Mouse (Mus musculus) MEL (cell line): Measurements from ENCODE around the gene Lbx1. TPM values are rescaled to one million over a fixed set of nuclear protein-coding genes. Genes with fewer than 3 reads are reported as not detected.

ENCODE experiments used
- DNase-seq: peaks from one replicate; pipeline ENCODE4 v3.0.0; 2011; ENCODE audit warnings: low read depth, low spot score
- H3K27ac ChIP-seq: 2 replicates; pipeline ENCODE4 v1.5.1; 2012; ENCODE audit warnings: low read depth, mild to moderate bottlenecking, control low read depth, low read length, moderate library complexity; ENCODE audit not compliant: control insufficient read depth
- H3K27me3 ChIP-seq, 2 experiments: fragments of 150-350 bp in 1 of 2; sonication (generic) in 1 of 2; 2 replicates each; pipeline ENCODE4 v1.6.1; 2012; ENCODE audit warnings: low read length in 2 of 2, mild to moderate bottlenecking in 2 of 2, improper control_type of control experiment in 1 of 2, moderate library complexity in 1 of 2; ENCODE audit not compliant: insufficient read depth in 2 of 2, control insufficient read depth in 1 of 2
- H3K36me3 ChIP-seq, 2 experiments: 2 replicates each; pipeline ENCODE4 v1.6.1; 2012 to 2014; ENCODE audit warnings: low read length in 2 of 2, improper control_type of control experiment in 1 of 2, inconsistent platforms in 1 of 2, mild to moderate bottlenecking in 1 of 2; ENCODE audit not compliant: insufficient read depth in 2 of 2, control insufficient read depth in 1 of 2
- H3K4me1 ChIP-seq, 2 experiments: fragments of 150-350 bp in 1 of 2; sonication (generic) in 1 of 2; 2 replicates each; pipeline ENCODE4 v1.6.1; 2012; ENCODE audit warnings: low read length in 2 of 2, improper control_type of control experiment in 1 of 2, mild to moderate bottlenecking in 1 of 2; ENCODE audit not compliant: insufficient read depth in 2 of 2, control insufficient read depth in 1 of 2
- H3K4me3 ChIP-seq, 2 experiments: fragments of 150-350 bp in 1 of 2; sonication (generic) in 1 of 2; 2 replicates each; pipeline ENCODE4 v1.5.1; 2012; ENCODE audit warnings: low read depth in 2 of 2, low read length in 2 of 2, mild to moderate bottlenecking in 2 of 2, moderate library complexity in 2 of 2, control low read depth in 1 of 2, improper control_type of control experiment in 1 of 2; ENCODE audit not compliant: control insufficient read depth in 1 of 2, insufficient read depth in 1 of 2
- H3K79me2 ChIP-seq: 2 replicates; pipeline ENCODE4 v1.6.1; 2012; ENCODE audit warnings: mild to moderate bottlenecking, low read length, moderate library complexity; ENCODE audit not compliant: control insufficient read depth, poor library complexity, insufficient read depth
- H3K9ac ChIP-seq: 2 replicates; pipeline ENCODE4 v1.6.1; 2012; ENCODE audit warnings: low read depth, mild to moderate bottlenecking, control low read depth, low read length, moderate library complexity; ENCODE audit not compliant: control insufficient read depth, poor library complexity, severe bottlenecking
- H3K9me3 ChIP-seq: fragments of 150-350 bp; sonication (generic); replicated peaks from 2 replicates; pipeline ENCODE4 v1.6.1; 2012; ENCODE audit warnings: mild to moderate bottlenecking, low read length, improper control_type of control experiment, moderate library complexity; ENCODE audit not compliant: insufficient read depth
- CHD1 ChIP-seq: IDR thresholded peaks from 2 replicates; pipeline ENCODE4 v1.6.1; 2012; ENCODE audit warnings: low read depth, mild to moderate bottlenecking, inconsistent platforms, low read length, improper control_type of control experiment
- E2F4 ChIP-seq: IDR thresholded peaks from 2 replicates; pipeline ENCODE4 v1.6.1; 2011; ENCODE audit warnings: low read depth, low read length, improper control_type of control experiment, borderline replicate concordance
- EP300 ChIP-seq, 2 experiments: IDR thresholded peaks; 2 replicates each; pipeline ENCODE4 v1.6.1; 2011; ENCODE audit warnings: improper control_type of control experiment in 2 of 2, low read length in 2 of 2, low read depth in 1 of 2, mild to moderate bottlenecking in 1 of 2
- GABPA ChIP-seq: IDR thresholded peaks from 2 replicates; pipeline ENCODE4 v1.6.1; 2012; ENCODE audit warnings: low read depth, mild to moderate bottlenecking, inconsistent platforms, low read length, improper control_type of control experiment, moderate library complexity
- HCFC1 ChIP-seq: IDR thresholded peaks from 2 replicates; pipeline ENCODE4 v1.6.1; 2012; ENCODE audit warnings: low read depth, mild to moderate bottlenecking, inconsistent platforms, low read length, improper control_type of control experiment, moderate library complexity
- JUND ChIP-seq: IDR thresholded peaks from 2 replicates; pipeline ENCODE4 v1.6.1; 2011; ENCODE audit warnings: low read depth, mild to moderate bottlenecking, improper control_type of control experiment, low read length
- KAT2A ChIP-seq: conservative IDR thresholded peaks from 2 replicates; pipeline ENCODE4 v1.6.1; 2012; ENCODE audit warnings: low read depth, low read length, improper control_type of control experiment, inconsistent platforms
- MAX ChIP-seq: IDR thresholded peaks from 2 replicates; pipeline ENCODE4 v1.6.1; 2011; ENCODE audit warnings: low read length, improper control_type of control experiment
- MXI1 ChIP-seq: IDR thresholded peaks from 2 replicates; pipeline ENCODE4 v1.6.1; 2011; ENCODE audit warnings: mild to moderate bottlenecking, low read depth, low read length, improper control_type of control experiment
- MYC ChIP-seq: IDR thresholded peaks from 2 replicates; pipeline ENCODE4 v1.6.1; 2011; ENCODE audit warnings: low read depth, mild to moderate bottlenecking, low read length, improper control_type of control experiment, moderate library complexity
- NELFE ChIP-seq: IDR thresholded peaks from 2 replicates; pipeline ENCODE4 v1.6.1; 2011; ENCODE audit warnings: low read depth, low read length, improper control_type of control experiment
- POLR2AphosphoS5 ChIP-seq: IDR thresholded peaks from 2 replicates; pipeline ENCODE4 v1.6.1; 2012; ENCODE audit warnings: low read depth, borderline replicate concordance, mild to moderate bottlenecking, inconsistent platforms, low read length, moderate library complexity, mixed read lengths
- RAD21 ChIP-seq: IDR thresholded peaks from 2 replicates; pipeline ENCODE4 v1.6.1; 2011; ENCODE audit warnings: mild to moderate bottlenecking, low read depth, low read length, improper control_type of control experiment
- RCOR1 ChIP-seq: IDR thresholded peaks from 2 replicates; pipeline ENCODE4 v1.6.1; 2012; ENCODE audit warnings: low read depth, mild to moderate bottlenecking, inconsistent platforms, low read length, improper control_type of control experiment
- SIN3A ChIP-seq: IDR thresholded peaks from 2 replicates; pipeline ENCODE4 v1.6.1; 2012; ENCODE audit warnings: low read length, improper control_type of control experiment, inconsistent platforms
- USF1 ChIP-seq: IDR thresholded peaks from 2 replicates; pipeline ENCODE4 v1.6.1; 2014; ENCODE audit warnings: low read depth, mild to moderate bottlenecking, inconsistent platforms, low read length, improper control_type of control experiment, moderate library complexity
- USF2 ChIP-seq, 2 experiments: IDR thresholded peaks; 2 replicates each; pipeline ENCODE4 v1.6.1; 2011 to 2012; ENCODE audit warnings: improper control_type of control experiment in 2 of 2, low read length in 2 of 2, borderline replicate concordance in 1 of 2, inconsistent platforms in 1 of 2, low read depth in 1 of 2, mild to moderate bottlenecking in 1 of 2; ENCODE audit not compliant: insufficient read depth in 1 of 2
- ZC3H11A ChIP-seq: IDR thresholded peaks from 2 replicates; pipeline ENCODE4 v1.6.1; 2012; ENCODE audit warnings: low read depth, mild to moderate bottlenecking, inconsistent platforms, low read length, improper control_type of control experiment
- ZKSCAN1 ChIP-seq: IDR thresholded peaks from 2 replicates; pipeline ENCODE4 v1.6.1; 2012; ENCODE audit warnings: low read depth, mild to moderate bottlenecking, inconsistent platforms, low read length, improper control_type of control experiment, moderate library complexity
- ZMIZ1 ChIP-seq: IDR thresholded peaks from 2 replicates; pipeline ENCODE4 v1.6.1; 2012; ENCODE audit warnings: low read depth, mild to moderate bottlenecking, inconsistent platforms, low read length, improper control_type of control experiment, moderate library complexity
- polyA plus RNA-seq, 2 experiments: library from polyadenylated mRNA; stranded (reverse) in 1 of 2; unstranded in 1 of 2; fragments of >175 nt in 1 of 2; fragments of >200 nt in 1 of 2; gene quantifications; 2 replicates each; pipeline versions ENCODE4 v1.2.1 to v1.2.4; 2012; ENCODE audit warnings: low replicate concordance in 2 of 2, low read depth in 1 of 2; ENCODE audit not compliant: insufficient read length in 2 of 2, insufficient read depth in 1 of 2, missing spikeins in 1 of 2
- total RNA-seq: library from RNA; depleted of rRNA; stranded (reverse); fragments of 300-350 nt; gene quantifications from 2 replicates; pipeline ENCODE4 v1.2.3, GENCODE M21; 2012

Gene Lbx1
- total and polyA plus RNA-seq, 3 experiments: not detected

DNA sequence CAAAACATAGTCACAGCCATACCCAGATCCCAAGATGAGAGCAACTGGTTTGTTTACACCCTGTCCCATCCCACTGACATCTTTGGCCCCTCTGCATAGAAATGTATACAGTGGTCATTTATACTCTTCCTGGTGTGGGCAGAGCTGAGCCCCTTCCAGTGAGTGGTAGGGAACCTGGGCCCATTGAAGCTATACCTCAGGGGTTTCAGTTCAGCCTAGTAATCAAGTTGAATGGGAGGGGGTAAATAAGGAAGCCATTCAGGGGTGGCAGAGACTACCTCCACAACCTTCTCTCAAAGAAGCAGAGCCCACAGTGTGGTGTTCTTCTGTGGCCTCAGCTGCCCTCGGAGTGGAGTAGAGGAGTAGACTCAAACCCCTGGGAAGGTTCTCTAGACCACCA lies 7.9 kb downstream of the Lbx1 start:
- H3K9ac ChIP-seq: no peak overlapping the region
- no peak overlapping the region for H3K27ac ChIP-seq
- no peaks in the 10 kb centered on the region for H3K4me1 ChIP-seq
- H3K27me3 ChIP-seq: no peaks in the 10 kb centered on the region
- H3K4me3 ChIP-seq: no peak overlapping the region
- no peaks in the 10 kb centered on the region for H3K79me2 ChIP-seq
- no peaks in the 10 kb centered on the region for H3K36me3 ChIP-seq
- TF ChIP-seq NELFE (no peak), RCOR1 (no peak), MXI1 (no peak), ZKSCAN1 (no peak), RAD21 (no peak), KAT2A (no peak), ZC3H11A (no peak), SIN3A (no peak), MAX (no peak), MYC (no peak), HCFC1 (no peak), USF2 (IDR thresholded peaks at IDR 0.05; ENCODE audit: borderline replicate concordance in 1 of 2, insufficient read depth in 1 of 2, low read depth in 1 of 2, low read length in 2 of 2) (no peak), E2F4 (no peak), ZMIZ1 (no peak), EP300 (IDR thresholded peaks at IDR 0.05; ENCODE audit: low read depth in 1 of 2, low read length in 2 of 2) (no peak), GABPA (no peak), POLR2AphosphoS5 (no peak), USF1 (no peak)
- DNase-seq: no peak
- no peaks in the 10 kb centered on the region for H3K9me3 ChIP-seq

DNA sequence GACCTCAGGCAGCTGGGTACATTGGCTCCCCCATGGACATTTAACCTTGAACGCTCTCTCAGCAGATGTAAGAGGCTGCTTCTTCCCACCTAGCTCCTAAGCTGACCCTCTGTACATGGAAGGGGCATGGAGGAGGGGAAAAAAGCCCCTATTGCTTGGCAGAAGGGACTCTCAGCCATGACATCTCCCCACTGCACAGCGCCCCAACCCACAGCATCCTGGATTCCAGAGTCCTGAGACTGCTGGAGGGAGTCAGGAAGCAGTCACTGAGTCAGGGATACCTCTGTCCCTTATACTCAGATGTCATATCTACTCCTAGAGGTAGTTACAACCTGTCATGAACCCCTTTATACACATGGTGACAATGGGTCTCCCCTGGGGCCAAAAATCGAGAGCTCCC lies 8.6 kb downstream of the Lbx1 start:
- TF ChIP-seq CHD1 (no peak), GABPA (no peak), JUND (no peak)
- Histone ChIP-seq H3K4me1 (no peaks in the 10 kb centered on the region), H3K9me3 (no peaks in the 10 kb centered on the region), H3K27me3 (no peaks in the 10 kb centered on the region), H3K9ac (no peak overlapping the region), H3K36me3 (no peaks in the 10 kb centered on the region; a peak in 1 of 4 replicates), H3K27ac (no peak overlapping the region), H3K4me3 (no peak overlapping the region), H3K79me2 (no peaks in the 10 kb centered on the region)
- no peak for DNase-seq
